Comparison of ENCODE assay signal across 8 mouse cellular contexts in the genomic region with DNA sequence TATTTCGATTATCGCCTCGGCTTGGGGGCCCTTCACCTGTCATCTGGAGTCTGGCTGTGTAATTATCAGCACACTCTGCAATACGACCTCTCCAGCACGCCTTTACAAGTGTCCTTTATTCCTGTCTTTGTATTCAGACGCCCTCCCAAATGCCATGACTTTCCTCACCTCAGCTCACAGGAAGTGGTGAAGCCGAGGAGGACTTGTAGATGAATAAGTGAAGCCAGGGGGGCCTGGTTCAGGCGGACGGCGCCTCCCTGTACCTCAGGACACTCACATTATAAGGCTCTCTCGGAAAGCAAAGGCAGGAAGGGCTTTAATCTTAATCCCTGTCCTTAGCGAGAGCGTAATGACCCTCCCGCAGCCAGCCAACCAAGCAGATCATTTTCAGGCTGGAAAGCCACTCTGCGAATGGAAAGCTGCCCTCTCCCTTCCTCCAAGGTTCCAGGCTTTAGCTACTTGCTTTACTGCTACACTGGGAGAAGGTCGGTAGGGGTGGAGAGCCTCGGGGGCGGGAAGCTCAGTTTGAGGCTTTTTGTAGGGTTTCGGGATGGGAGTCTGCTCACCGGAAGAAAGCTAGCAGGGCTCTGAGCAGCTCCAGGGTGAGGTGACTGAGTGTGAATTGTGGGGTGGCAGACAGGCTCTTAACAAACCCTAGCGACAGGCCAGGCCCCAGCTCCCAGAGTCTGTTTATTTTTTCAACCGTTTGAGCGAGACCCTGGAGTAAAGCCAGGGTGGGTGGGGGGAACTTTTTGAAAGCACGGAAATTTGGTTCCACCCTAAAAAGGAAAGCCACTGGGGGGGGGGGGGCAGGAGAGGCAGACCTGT. TPM values are rescaled to one million over a fixed set of nuclear protein-coding genes. Genes with fewer than 3 reads are reported as not detected.
DNase-seq lines count a peak whose midpoint lies in the region; ATAC-seq and TF ChIP-seq lines count a peak whose summit lies in the region.

No protein-coding gene starts in this region.

- peaks cover 18% of the 10 kb centered on the region for H3K36me3 ChIP-seq in forebrain, embryonic 13.5 days (ENCODE audit: poor library complexity, severe bottlenecking)
- H3K36me3 ChIP-seq in liver, embryonic 16.5 days (ENCODE audit: control insufficient read depth, insufficient read depth) = no peaks in the 10 kb centered on the region

- H3K27ac ChIP-seq in forebrain, embryonic 13.5 days = peak overlapping the region; percentile 99
- H3K27ac ChIP-seq in liver, embryonic 16.5 days (ENCODE audit: low read length) = peak overlapping the region; percentile 75
- peak overlapping the region; percentile 97 for H3K27ac ChIP-seq in olfactory bulb, adult 2 months (ENCODE audit: insufficient read depth, low read depth, low read length)

- H3K4me3 ChIP-seq in forebrain, embryonic 13.5 days = peak overlapping the region; percentile 96
- peak overlapping the region; percentile 77 for H3K4me3 ChIP-seq in liver, embryonic 16.5 days (ENCODE audit: low read depth, low read length)
- peak overlapping the region; percentile 90 for H3K4me3 ChIP-seq in olfactory bulb, adult 2 months (ENCODE audit: insufficient read depth, low read depth, low read length)

- no peak for TF ChIP-seq POLR2A in olfactory bulb, adult 2 months (IDR thresholded peaks at IDR 0.05; ENCODE audit: insufficient read depth, low read depth, low read length)

- peak; percentile 36 for ATAC-seq in activated CD4-positive, CD25-positive, alpha-beta regulatory T cell, adult 4 months
- peak; percentile 41 for ATAC-seq in forebrain, embryonic 13.5 days
- ATAC-seq in liver, embryonic 16.5 days (ENCODE audit: low read depth) = no peak

- peak overlapping the region; percentile 81 for H3K4me2 ChIP-seq in forebrain, embryonic 13.5 days
- peak overlapping the region; percentile 97 for H3K4me2 ChIP-seq in liver, embryonic 16.5 days (ENCODE audit: low read depth, low read length)

- DNase-seq in layer of hippocampus, postnatal 10 days (ENCODE audit: low spot score in 2 of 2) = peak; percentile 50 to 58
- DNase-seq in layer of hippocampus, postnatal 25 days (ENCODE audit: extremely low spot score in 1 of 2, low spot score in 1 of 2) = no peak
- DNase-seq in induced T-regulatory cell, adult 2 months (ENCODE audit: low read depth) = peak; percentile 70
- DNase-seq in spleen, postnatal 14 days (ENCODE audit: low spot score in 2 of 2) = no peak

- TF ChIP-seq CTCF in olfactory bulb, adult 2 months (IDR thresholded peaks at IDR 0.05; ENCODE audit: insufficient read depth, low read depth, low read length) = no peak

- peaks cover 48% of the 10 kb centered on the region for H3K4me1 ChIP-seq in forebrain, embryonic 13.5 days
- peaks cover 70% of the 10 kb centered on the region for H3K4me1 ChIP-seq in liver, embryonic 16.5 days (ENCODE audit: control insufficient read depth, low read depth, low read length)
- H3K4me1 ChIP-seq in olfactory bulb, adult 2 months (ENCODE audit: control insufficient read depth, insufficient read depth, low read length) = peaks cover 49% of the 10 kb centered on the region

- H3K27me3 ChIP-seq in forebrain, embryonic 13.5 days = no peaks in the 10 kb centered on the region
- no peaks in the 10 kb centered on the region for H3K27me3 ChIP-seq in liver, embryonic 16.5 days (ENCODE audit: control insufficient read depth, insufficient read depth, low read depth, low read length)

- WGBS in forebrain, embryonic 13.5 days = under 1% methylated on average over 24 of the region's 24 CpGs
- WGBS in liver, embryonic 16.5 days (ENCODE audit: insufficient replicate concordance) = under 1% methylated on average over 24 of the region's 24 CpGs
- under 1% methylated on average over 24 of the region's 24 CpGs for WGBS in olfactory bulb, adult 2 months

- peak overlapping the region; percentile 99 for H3K9ac ChIP-seq in forebrain, embryonic 13.5 days
- H3K9ac ChIP-seq in liver, embryonic 16.5 days (ENCODE audit: low read depth, low read length) = peak overlapping the region; percentile 79

- H3K9me3 ChIP-seq in forebrain, embryonic 13.5 days (replicated peaks) = no peaks in the 10 kb centered on the region
- no peaks in the 10 kb centered on the region for H3K9me3 ChIP-seq in liver, embryonic 16.5 days (replicated peaks; ENCODE audit: control insufficient read depth, low read length)

RNA-seq across cellular contexts. Expression of a gene that starts 16.6 kb away (rescaled TPM):
- 100 to 1,000 TPM; 212 to 255 TPM for total RNA-seq in layer of hippocampus, postnatal 10 days (2021)
- total RNA-seq in layer of hippocampus, postnatal 25 days (2021) = 100 to 1,000 TPM; 232 to 289 TPM
- polyA plus RNA-seq in activated CD4-positive, CD25-positive, alpha-beta regulatory T cell, adult 4 months (2017; shearing (Covaris generic)) = 10 to 100 TPM; 45.7 to 54.0 TPM
- 151 and 162 TPM in 2 replicates for polyA plus RNA-seq in forebrain, embryonic 13.5 days (2015; fragmentation: Nextera tagmentation; extraction: Ambion mirVana)
- 16.4 and 20.0 TPM in 2 replicates for polyA plus RNA-seq in liver, embryonic 16.5 days (2015; fragmentation: Nextera tagmentation; extraction: Ambion mirVana)
- polyA plus RNA-seq in olfactory bulb, adult 2 months (2012; ENCODE audit: insufficient read depth, insufficient read length, low replicate concordance, missing spikeins) = not detected in 2 replicates

RNA-seq across cellular contexts. Expression of a gene that starts 30.6 kb away (rescaled TPM):
- total RNA-seq in layer of hippocampus, postnatal 10 days (2021) = not detected
- total RNA-seq in layer of hippocampus, postnatal 25 days (2021) = not detected
- not detected for polyA plus RNA-seq in activated CD4-positive, CD25-positive, alpha-beta regulatory T cell, adult 4 months (2017; shearing (Covaris generic))
- not detected in 2 replicates for polyA plus RNA-seq in forebrain, embryonic 13.5 days (2015; fragmentation: Nextera tagmentation; extraction: Ambion mirVana)
- not detected in 2 replicates for polyA plus RNA-seq in liver, embryonic 16.5 days (2015; fragmentation: Nextera tagmentation; extraction: Ambion mirVana)
- polyA plus RNA-seq in olfactory bulb, adult 2 months (2012; ENCODE audit: insufficient read depth, insufficient read length, low replicate concordance, missing spikeins) = not detected in 2 replicates

RNA-seq across cellular contexts. Expression of a gene that starts 46.7 kb away (rescaled TPM):
- 100 to 1,000 TPM; 123 to 129 TPM for total RNA-seq in layer of hippocampus, postnatal 10 days (2021)
- total RNA-seq in layer of hippocampus, postnatal 25 days (2021) = 100 to 1,000 TPM in 1 of 2 experiments, 10 to 100 TPM in 1; 93.9 to 108 TPM
- polyA plus RNA-seq in activated CD4-positive, CD25-positive, alpha-beta regulatory T cell, adult 4 months (2017; shearing (Covaris generic)) = 100 to 1,000 TPM; 163 to 193 TPM
- 139 and 143 TPM in 2 replicates for polyA plus RNA-seq in forebrain, embryonic 13.5 days (2015; fragmentation: Nextera tagmentation; extraction: Ambion mirVana)
- polyA plus RNA-seq in liver, embryonic 16.5 days (2015; fragmentation: Nextera tagmentation; extraction: Ambion mirVana) = 171 and 190 TPM in 2 replicates
- polyA plus RNA-seq in olfactory bulb, adult 2 months (2012; ENCODE audit: insufficient read depth, insufficient read length, low replicate concordance, missing spikeins) = not detected in 2 replicates

Comparison
In these comparisons a context has a peak if more than half of its experiments do, and no peak if none do; other contexts are left out.
1. DNase-seq: peak in layer of hippocampus, postnatal 10 days (2 of 2) and induced T-regulatory cell, adult 2 months (single experiment); none in layer of hippocampus, postnatal 25 days (0 of 2) and spleen, postnatal 14 days (0 of 2).
2. Peak in every context shown above with its lines, with median percentiles within 50 percentile points of each other: H3K27ac ChIP-seq and H3K4me3 ChIP-seq.